Mouse (Mus musculus) heart, embryonic 16.5 days (tissue): ENCODE measurements at regions not wholly inside any gene's neighbourhood (a gene's known extent, or its start where the extent isn't known, plus 50 kb on each side); places are given as distances from the start of the nearest gene placed in this dataset.

Source experiments
- ATAC-seq: fragments of 200-750 bp; cut with Nextera tagmentation; replicated peaks from 2 replicates; pipeline ENCODE4 v1.8.0; 2017; ENCODE audit warnings: moderate number of reproducible peaks; ENCODE audit not compliant: insufficient read depth, low FRiP score; ENCODE audit errors: extremely low read depth
- H3K27ac ChIP-seq: fragments of 300-500 bp; sonication (generic); 2 replicates; pipeline ENCODE4 v1.5.1; 2014; ENCODE audit warnings: mild to moderate bottlenecking, low read length, control low read depth, moderate library complexity
- H3K27me3 ChIP-seq: fragments of 300-500 bp; sonication (generic); 2 replicates; pipeline ENCODE4 v1.6.1; 2014; ENCODE audit warnings: low read length, mixed read lengths; ENCODE audit not compliant: control insufficient read depth, insufficient read depth
- H3K36me3 ChIP-seq: fragments of 300-500 bp; sonication (generic); 2 replicates; pipeline ENCODE4 v1.6.1; 2014; ENCODE audit not compliant: control insufficient read depth, insufficient read depth
- H3K4me1 ChIP-seq: fragments of 300-500 bp; sonication (generic); 2 replicates; pipeline ENCODE4 v1.6.1; 2014; ENCODE audit warnings: low read length, mixed read lengths; ENCODE audit not compliant: control insufficient read depth, insufficient read depth
- H3K4me2 ChIP-seq: fragments of 300-500 bp; sonication (generic); 2 replicates; pipeline ENCODE4 v1.6.1; 2014; ENCODE audit warnings: low read depth, mild to moderate bottlenecking, control low read depth, low read length
- H3K4me3 ChIP-seq: fragments of 300-500 bp; sonication (generic); 2 replicates; pipeline ENCODE4 v1.5.1; 2014; ENCODE audit warnings: mild to moderate bottlenecking, control low read depth, low read length
- H3K9ac ChIP-seq: fragments of 300-500 bp; sonication (generic); 2 replicates; pipeline ENCODE4 v1.6.1; 2014; ENCODE audit warnings: low read length, control low read depth
- H3K9me3 ChIP-seq: fragments of 300-500 bp; sonication (generic); replicated peaks from 2 replicates; pipeline ENCODE4 v1.6.1; 2016; ENCODE audit warnings: low read length; ENCODE audit not compliant: control insufficient read depth
- WGBS: fragments of 180-500 bp; shearing (Covaris S2); extraction: QIAGEN DNeasy Blood & Tissue Kit; methylation state at CpG from one replicate; pipeline ENCODE4 v1.1.7; 2014; 5-methylcytosine and 5-hydroxymethylcytosine counted together

DNA sequence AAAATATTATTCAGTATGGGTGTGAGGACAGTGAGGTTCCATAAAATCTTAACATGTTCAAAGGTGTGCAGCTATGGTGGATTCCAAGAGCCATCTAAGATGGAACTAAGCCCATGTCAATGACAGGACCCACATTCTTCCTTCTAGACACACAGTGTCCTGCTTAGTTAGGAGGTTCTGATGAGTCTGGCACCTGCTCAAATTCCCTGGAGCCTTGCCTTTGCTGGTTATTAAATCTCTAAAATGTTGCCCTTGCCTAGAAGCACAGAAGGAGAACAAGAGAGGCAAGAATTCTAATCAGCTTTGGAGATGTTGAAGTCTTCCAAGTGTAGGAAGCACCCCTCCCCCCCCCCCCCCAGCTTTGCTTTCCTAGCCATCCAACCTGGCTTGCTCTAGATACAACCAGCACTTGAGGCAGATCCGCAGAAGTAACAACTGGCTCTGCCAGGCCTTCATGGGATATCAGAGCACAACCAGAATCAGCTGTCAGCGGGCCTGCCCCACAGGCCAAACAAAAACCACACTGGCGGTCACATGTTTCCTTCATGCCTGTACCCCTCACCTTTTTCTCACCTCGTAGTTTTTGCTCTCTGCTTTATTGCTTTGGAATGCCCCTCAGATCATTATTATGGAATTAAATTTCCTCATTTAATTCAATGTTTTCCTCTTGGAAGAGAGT is 116.0 kb upstream of the Slc22a22 start:
- no peaks in the 10 kb centered on the region for H3K9me3 ChIP-seq
- no peak overlapping the region for H3K9ac ChIP-seq
- no peaks in the 10 kb centered on the region for H3K27me3 ChIP-seq
- no peak overlapping the region for H3K27ac ChIP-seq
- peaks cover 15% of the 10 kb centered on the region for H3K4me1 ChIP-seq
- H3K4me3 ChIP-seq = no peak overlapping the region
- H3K4me2 ChIP-seq = no peak overlapping the region
- H3K36me3 ChIP-seq = no peaks in the 10 kb centered on the region
- no peak for ATAC-seq
- 56% methylated on average over 4 of the region's 4 CpGs for WGBS

DNA sequence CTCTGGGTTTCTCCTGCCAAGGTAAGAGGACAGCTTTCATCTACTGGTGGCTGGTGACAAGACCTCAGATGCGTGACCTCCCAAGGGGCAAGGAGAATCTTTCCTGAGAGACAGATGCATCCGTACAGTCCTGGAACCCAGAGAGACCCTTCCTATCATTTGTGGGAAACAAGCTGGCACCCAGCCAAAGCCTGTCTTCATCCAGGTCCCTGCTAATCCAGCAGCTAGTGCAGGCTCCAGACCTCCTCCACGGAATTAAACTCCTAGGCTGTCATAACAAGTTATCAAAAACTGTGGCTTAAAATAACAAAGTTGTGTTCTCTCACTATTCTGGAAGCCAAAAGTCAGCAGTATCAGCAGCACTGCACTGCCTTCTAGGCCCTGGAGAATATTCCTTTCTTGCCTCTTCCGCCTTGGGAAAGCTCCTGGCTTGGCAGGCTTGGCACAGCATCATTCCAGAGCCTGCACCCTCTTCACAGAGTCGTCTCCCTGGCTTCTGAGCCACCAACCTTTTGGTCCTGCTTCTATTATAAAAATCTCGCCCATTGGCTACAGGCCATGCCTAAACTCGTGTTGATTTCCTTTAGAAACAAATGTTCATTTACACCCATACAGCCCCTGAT is 113.3 kb upstream of the Slc22a22 start:
- WGBS = 27% methylated on average over 7 of the region's 7 CpGs
- H3K36me3 ChIP-seq = no peaks in the 10 kb centered on the region
- no peaks in the 10 kb centered on the region for H3K27me3 ChIP-seq
- H3K4me3 ChIP-seq = no peak overlapping the region
- no peak overlapping the region for H3K4me2 ChIP-seq
- H3K27ac ChIP-seq = no peak overlapping the region
- H3K4me1 ChIP-seq = peaks cover 15% of the 10 kb centered on the region
- H3K9me3 ChIP-seq = no peaks in the 10 kb centered on the region
- no peak overlapping the region for H3K9ac ChIP-seq
- peak; percentile 60; the same call in 1 of the 2 replicates for ATAC-seq

DNA sequence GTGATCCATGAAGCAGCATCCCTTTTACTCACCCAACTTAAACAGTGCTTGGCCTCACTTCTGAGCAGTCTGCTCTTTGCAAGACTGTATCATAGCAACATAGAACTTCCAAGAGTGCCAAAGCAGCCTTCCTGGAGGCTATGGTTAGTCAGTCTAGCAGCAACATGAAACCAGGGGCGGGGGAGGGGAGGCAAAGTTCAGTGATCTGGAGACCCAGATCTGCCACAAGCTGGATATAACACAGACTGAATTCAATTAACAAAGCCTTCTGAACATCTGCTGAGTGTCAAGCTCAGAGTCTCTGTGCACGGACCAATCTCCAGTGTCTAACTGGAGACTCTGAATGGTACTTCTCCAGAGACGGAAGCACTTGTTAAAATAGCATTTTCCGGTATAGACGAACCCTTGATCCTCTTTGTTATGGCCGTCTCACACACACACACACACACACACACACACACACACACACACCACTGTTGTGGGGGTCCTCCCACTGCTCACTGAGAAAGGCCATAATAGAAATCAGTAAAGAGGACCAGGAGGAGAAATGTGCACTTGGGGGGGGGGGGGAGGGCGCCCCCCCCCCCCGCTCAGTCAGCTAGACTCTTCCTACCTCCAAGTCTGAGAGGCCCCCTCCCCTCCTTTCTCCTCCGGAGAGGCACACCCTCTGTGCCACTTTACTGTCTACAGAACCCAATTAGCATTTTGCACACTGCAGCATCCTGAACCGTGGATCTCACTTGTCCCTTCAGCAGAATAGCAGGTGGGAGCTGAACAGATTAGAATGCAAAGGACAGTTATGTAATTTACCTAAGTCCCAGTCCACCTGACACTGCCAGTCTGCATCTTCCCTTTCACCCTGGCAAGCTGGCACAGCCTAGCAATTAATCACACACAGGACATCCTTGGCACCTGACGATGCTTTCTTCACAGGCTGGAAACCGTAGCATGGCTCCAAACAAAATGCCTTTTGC is 112.3 kb upstream of the Slc22a22 start:
- Histone ChIP-seq H3K27me3 (no peaks in the 10 kb centered on the region), H3K4me3 (no peak overlapping the region), H3K4me2 (no peak overlapping the region), H3K27ac (no peak overlapping the region), H3K9me3 (no peaks in the 10 kb centered on the region), H3K36me3 (no peaks in the 10 kb centered on the region), H3K9ac (no peak overlapping the region), H3K4me1 (peaks cover 15% of the 10 kb centered on the region)
- WGBS = 41% methylated on average over 11 of the region's 12 CpGs
- ATAC-seq = no peak

DNA sequence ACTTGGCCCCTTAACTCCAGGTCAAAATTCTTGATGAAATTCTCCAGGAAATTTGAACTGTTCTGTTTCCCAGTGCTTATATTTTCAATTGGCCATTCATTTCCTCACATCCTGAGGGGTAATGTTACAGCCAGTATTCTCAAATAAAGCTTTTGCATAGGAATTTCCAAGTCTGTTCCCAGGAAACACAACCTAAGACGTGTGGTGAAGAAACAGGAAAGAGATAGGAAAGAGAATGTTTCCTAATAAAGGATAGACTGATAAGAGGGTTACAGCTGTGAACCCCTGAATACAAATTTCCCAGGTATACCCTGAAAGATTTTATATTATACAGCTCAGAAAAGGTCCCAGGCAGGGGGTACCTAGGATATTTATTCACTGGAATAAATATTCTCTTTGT is 108.0 kb upstream of the Slc22a22 start:
- H3K4me3 ChIP-seq = no peak overlapping the region
- WGBS = 27% methylated on average over 1 of the region's 1 CpGs
- H3K9ac ChIP-seq = no peak overlapping the region
- H3K4me2 ChIP-seq = no peak overlapping the region
- no peaks in the 10 kb centered on the region for H3K27me3 ChIP-seq
- no peak overlapping the region for H3K27ac ChIP-seq
- peaks cover 6% of the 10 kb centered on the region for H3K4me1 ChIP-seq
- ATAC-seq = no peak
- no peaks in the 10 kb centered on the region for H3K36me3 ChIP-seq
- no peaks in the 10 kb centered on the region for H3K9me3 ChIP-seq

DNA sequence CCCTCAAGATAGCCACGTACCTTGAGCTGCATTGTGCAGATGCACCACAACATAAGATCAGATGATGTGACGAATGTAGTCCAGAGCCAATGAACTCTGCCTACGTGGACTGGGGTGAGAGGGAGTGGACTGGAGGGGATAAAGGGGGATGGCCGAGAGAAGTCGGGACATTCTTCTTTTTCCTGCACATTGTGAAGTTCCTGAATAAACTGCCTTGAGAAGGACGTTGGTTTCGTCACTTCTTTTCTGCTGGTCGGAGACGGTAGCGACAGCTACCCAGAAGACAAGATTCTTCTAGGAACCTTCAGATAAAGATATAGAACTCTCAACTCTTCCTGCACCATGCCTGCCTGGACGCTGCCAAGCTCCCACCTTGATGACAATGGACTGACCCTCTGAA is 107.1 kb upstream of the Slc22a22 start:
- Histone ChIP-seq H3K9ac (no peak overlapping the region), H3K4me2 (no peak overlapping the region), H3K27ac (no peak overlapping the region), H3K4me3 (no peak overlapping the region), H3K27me3 (no peaks in the 10 kb centered on the region), H3K4me1 (no peaks in the 10 kb centered on the region), H3K9me3 (no peaks in the 10 kb centered on the region), H3K36me3 (no peaks in the 10 kb centered on the region)
- no peak for ATAC-seq
- 85% methylated on average over 11 of the region's 11 CpGs for WGBS

DNA sequence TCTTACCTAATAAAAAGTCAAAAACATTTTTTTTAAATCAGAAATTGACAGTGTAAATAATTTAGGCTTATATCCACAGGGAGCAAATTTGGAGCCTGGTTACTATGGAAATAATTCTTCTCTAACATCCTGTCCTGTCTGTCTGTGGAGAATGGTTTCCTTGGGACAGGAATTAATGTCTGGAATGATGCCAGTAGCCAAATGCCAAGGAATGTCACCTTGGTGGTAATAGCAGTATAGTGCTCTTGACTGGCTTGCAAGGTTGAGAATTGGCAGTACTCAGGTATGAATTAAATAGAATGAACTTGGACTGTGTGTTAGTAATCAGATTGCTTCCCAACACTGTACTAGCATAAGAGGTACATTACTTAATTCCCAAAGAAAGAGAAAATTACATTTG is 103.8 kb upstream of the Slc22a22 start:
- H3K27me3 ChIP-seq = no peaks in the 10 kb centered on the region
- H3K27ac ChIP-seq = no peak overlapping the region
- no peaks in the 10 kb centered on the region for H3K9me3 ChIP-seq
- H3K4me1 ChIP-seq = no peaks in the 10 kb centered on the region
- H3K4me3 ChIP-seq = no peak overlapping the region
- no peaks in the 10 kb centered on the region for H3K36me3 ChIP-seq
- H3K4me2 ChIP-seq = no peak overlapping the region
- no peak for ATAC-seq
- H3K9ac ChIP-seq = no peak overlapping the region

DNA sequence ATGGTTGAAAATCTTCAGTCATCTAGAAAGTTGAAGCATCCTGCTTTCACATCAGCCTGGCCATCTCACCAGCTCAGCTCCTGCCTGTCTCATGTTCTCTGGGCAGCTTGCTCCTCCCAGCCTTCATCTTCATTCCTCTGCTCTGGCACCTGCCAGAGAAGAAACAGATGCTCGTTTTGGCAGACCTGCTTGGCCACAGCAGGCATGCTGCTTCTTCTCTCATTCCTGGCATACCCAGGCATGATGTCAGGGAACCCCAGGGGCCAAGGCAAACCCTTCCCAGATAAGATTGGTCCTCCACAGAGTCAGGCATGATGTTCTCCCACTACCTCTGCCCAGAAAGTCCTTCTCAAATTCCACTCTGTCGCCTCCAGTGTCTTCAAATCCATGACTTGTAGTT is 101.4 kb upstream of the Slc22a22 start:
- 36% methylated on average over 2 of the region's 2 CpGs for WGBS
- no peak overlapping the region for H3K9ac ChIP-seq
- no peaks in the 10 kb centered on the region for H3K9me3 ChIP-seq
- no peak for ATAC-seq
- H3K4me1 ChIP-seq = no peaks in the 10 kb centered on the region
- H3K4me3 ChIP-seq = no peak overlapping the region
- H3K36me3 ChIP-seq = no peaks in the 10 kb centered on the region
- no peak overlapping the region for H3K27ac ChIP-seq
- no peaks in the 10 kb centered on the region for H3K27me3 ChIP-seq
- H3K4me2 ChIP-seq = no peak overlapping the region

DNA sequence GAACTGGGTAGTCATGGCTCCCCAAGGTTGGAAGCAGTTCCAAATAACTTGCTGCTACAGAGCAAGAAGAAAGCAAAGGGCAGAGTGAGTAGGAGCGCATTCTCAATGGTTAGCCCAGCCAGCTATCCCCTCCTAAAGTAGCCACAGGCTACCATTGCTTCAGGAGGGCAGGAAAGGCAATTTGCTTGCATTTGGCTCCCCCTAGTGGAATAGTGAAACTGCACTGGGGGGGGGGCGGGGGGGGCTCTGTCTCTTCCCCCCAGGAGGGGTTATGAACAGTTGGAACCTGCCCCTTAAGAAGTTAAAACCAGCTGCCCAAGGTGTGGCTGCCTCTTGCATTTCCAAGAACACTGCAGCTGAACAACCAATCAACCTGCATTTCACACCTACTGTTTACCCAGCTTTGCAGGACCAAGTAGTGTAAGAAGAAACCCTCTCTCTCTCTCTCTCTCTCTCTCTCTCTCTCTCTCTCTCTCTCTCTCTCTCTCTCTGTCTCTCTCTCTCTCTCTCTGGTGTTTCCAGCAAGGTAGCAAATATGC is 96.7 kb upstream of the Slc22a22 start:
- H3K27ac ChIP-seq = no peak overlapping the region
- no peaks in the 10 kb centered on the region for H3K9me3 ChIP-seq
- no peaks in the 10 kb centered on the region for H3K4me1 ChIP-seq
- 35% methylated on average over 2 of the region's 2 CpGs for WGBS
- H3K27me3 ChIP-seq = no peaks in the 10 kb centered on the region
- no peak for ATAC-seq
- H3K9ac ChIP-seq = no peak overlapping the region
- H3K4me3 ChIP-seq = no peak overlapping the region
- no peaks in the 10 kb centered on the region for H3K36me3 ChIP-seq
- H3K4me2 ChIP-seq = no peak overlapping the region

DNA sequence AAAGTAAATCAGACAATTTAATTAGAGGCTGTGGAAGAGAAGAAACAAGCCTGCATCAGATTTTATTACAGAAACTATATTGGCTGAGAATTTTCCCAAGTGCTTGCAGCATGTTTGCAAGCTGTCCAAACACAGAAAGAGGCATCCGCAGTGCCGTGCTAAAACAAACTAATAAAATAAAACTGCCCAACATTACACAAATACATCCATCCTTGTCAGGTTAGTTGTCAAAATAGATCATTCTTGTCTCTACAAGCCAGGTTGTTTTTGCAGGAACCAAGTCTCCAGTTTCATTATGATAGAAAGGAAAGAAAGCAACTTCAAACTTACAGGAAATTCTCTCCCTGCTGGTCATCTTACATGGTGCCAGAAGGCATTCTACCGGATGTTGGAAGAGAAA is 95.0 kb upstream of the Slc22a22 start:
- Histone ChIP-seq H3K4me3 (no peak overlapping the region), H3K4me2 (no peak overlapping the region), H3K9ac (no peak overlapping the region), H3K27ac (no peak overlapping the region), H3K4me1 (no peaks in the 10 kb centered on the region), H3K36me3 (no peaks in the 10 kb centered on the region), H3K9me3 (no peaks in the 10 kb centered on the region), H3K27me3 (no peaks in the 10 kb centered on the region)
- no peak for ATAC-seq
- 70% methylated on average over 3 of the region's 3 CpGs for WGBS
